ENCODE assay signal across 23 mouse cellular contexts in the genomic region with DNA sequence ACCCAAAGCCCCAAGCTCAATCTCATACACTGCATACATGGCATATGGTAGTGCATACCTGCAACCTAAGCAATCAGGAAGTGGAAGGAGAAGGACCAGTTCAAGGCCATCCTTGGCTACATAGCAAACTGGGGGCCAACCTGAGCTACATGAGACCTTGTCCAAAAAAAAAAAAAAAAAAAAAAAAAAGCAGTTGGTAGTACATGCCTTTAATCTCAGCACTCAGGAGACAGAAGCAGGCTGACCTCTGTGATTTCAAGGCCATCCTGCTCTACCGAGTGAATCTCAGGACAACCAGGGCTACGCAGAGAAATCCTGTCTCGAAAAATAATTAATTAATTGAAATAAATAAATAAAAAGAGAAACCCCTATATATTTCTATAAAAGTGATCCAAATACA. TPM values are rescaled to one million over a fixed set of nuclear protein-coding genes. Genes with fewer than 3 reads are reported as not detected.
DNase-seq lines count a peak whose midpoint lies in the region; ATAC-seq and TF ChIP-seq lines count a peak whose summit lies in the region.
"Had no signal": no experiment of that assay in that cellular context is flagged by ENCODE, and none has a peak within 500 bp of the region (broad histone marks: within the 10 kb centered on the region; RNA-seq: fewer than 3 reads in every experiment).

No protein-coding gene starts in this region.

- H3K79me2 ChIP-seq in MEL (ENCODE audit: control insufficient read depth, insufficient read depth, low read length, poor library complexity) = no peaks in the 10 kb centered on the region

- no peak for TF ChIP-seq CTCF in thymus, adult 2 months (IDR thresholded peaks at IDR 0.05; ENCODE audit: borderline replicate concordance, control insufficient read depth, extremely low read depth, insufficient read depth, low read length, poor library complexity)
- no peak for TF ChIP-seq CTCF in MEL (IDR thresholded peaks at IDR 0.05 in 2 of 3, conservative IDR thresholded peaks at IDR 0.05 in 1 of 3; ENCODE audit: control insufficient read depth in 1 of 3, insufficient read depth in 1 of 3, low read depth in 2 of 3, low read length in 3 of 3, poor library complexity in 1 of 3, severe bottlenecking in 1 of 3)

- peak; percentile 3 for DNase-seq in CD4-positive, CD25-positive, alpha-beta regulatory T cell, adult 2 months (ENCODE audit: low read depth, low spot score)
- DNase-seq in thymus, postnatal 4 days = peak; percentile 9
- DNase-seq in thymus, adult 2 months = no peak
- no peak for DNase-seq in MEL (ENCODE audit: low read depth, low spot score)
- no peak for DNase-seq in embryonic facial prominence, embryonic 10.5 days (ENCODE audit: low spot score)
- DNase-seq: adrenal gland, adult 2 months; adrenal gland, postnatal 10 days; adrenal gland, postnatal 25 days; B cell, adult 2 months; cerebellum, adult 11 months; cerebellum, adult 18-20 months; cerebellum, adult 8-10 months; cerebellum, postnatal 10 days; cerebellum, postnatal 25 days had no signal

- no peak for TF ChIP-seq POLR2A in thymus, adult 2 months (IDR thresholded peaks at IDR 0.05; ENCODE audit: control insufficient read depth, extremely low read depth, insufficient read depth, low read length, poor library complexity)
- no peak for TF ChIP-seq POLR2A in MEL (IDR thresholded peaks at IDR 0.05; ENCODE audit: control insufficient read depth in 1 of 2, insufficient read depth in 1 of 2, low read depth in 1 of 2, low read length in 2 of 2, poor library complexity in 1 of 2)

- H3K9me3 ChIP-seq in MEL (replicated peaks; ENCODE audit: insufficient read depth, low read length) = no peaks in the 10 kb centered on the region
- H3K9me3 ChIP-seq in embryonic facial prominence, embryonic 10.5 days = no peaks in the 10 kb centered on the region
- H3K9me3 ChIP-seq: embryonic facial prominence, embryonic 13.5 days; embryonic facial prominence, embryonic 15.5 days; forebrain, embryonic 10.5 days; forebrain, embryonic 12.5 days had no signal

- H3K27me3 ChIP-seq in thymus, adult 2 months (ENCODE audit: control insufficient read depth, insufficient read depth, low read length) = no peaks in the 10 kb centered on the region
- H3K27me3 ChIP-seq in MEL (ENCODE audit: control insufficient read depth in 1 of 2, insufficient read depth in 2 of 2, low read length in 2 of 2) = no peaks in the 10 kb centered on the region
- peaks cover 26% of the 10 kb centered on the region for H3K27me3 ChIP-seq in embryonic facial prominence, embryonic 10.5 days (replicated peaks; ENCODE audit: low read depth, poor library complexity, severe bottlenecking)

- no peak overlapping the region for H3K9ac ChIP-seq in MEL (ENCODE audit: control insufficient read depth, low read depth, low read length, poor library complexity, severe bottlenecking)
- H3K9ac ChIP-seq: embryonic facial prominence, embryonic 13.5 days; embryonic facial prominence, embryonic 15.5 days; forebrain, embryonic 12.5 days had no signal

- no peak for ATAC-seq in CD4-positive, CD25-positive, alpha-beta regulatory T cell, adult 4 months
- ATAC-seq: forebrain, embryonic 14.5 days; forebrain, embryonic 16.5 days had no signal

- no peak overlapping the region; the same call in 1 of the 2 replicates for H3K27ac ChIP-seq in thymus, adult 2 months (ENCODE audit: control insufficient read depth, insufficient read depth, low read length)
- no peak overlapping the region for H3K27ac ChIP-seq in MEL (ENCODE audit: control insufficient read depth, low read depth, low read length)
- H3K27ac ChIP-seq in embryonic facial prominence, embryonic 10.5 days (replicated peaks) = no peak overlapping the region
- H3K27ac ChIP-seq: embryonic facial prominence, embryonic 13.5 days; embryonic facial prominence, embryonic 15.5 days; forebrain, embryonic 10.5 days; forebrain, embryonic 12.5 days had no signal

- no peak overlapping the region for H3K4me3 ChIP-seq in thymus, adult 2 months (ENCODE audit: control insufficient read depth, insufficient read depth, low read length)
- no peak overlapping the region for H3K4me3 ChIP-seq in MEL (ENCODE audit: control insufficient read depth in 1 of 2, insufficient read depth in 1 of 2, low read depth in 2 of 2, low read length in 2 of 2)
- no peak overlapping the region for H3K4me3 ChIP-seq in embryonic facial prominence, embryonic 10.5 days
- H3K4me3 ChIP-seq: embryonic facial prominence, embryonic 13.5 days; embryonic facial prominence, embryonic 15.5 days; erythroblast, embryonic 14.5 days; forebrain, embryonic 10.5 days; forebrain, embryonic 12.5 days had no signal

- WGBS in thymus, adult 2 months = 93% methylated on average over 3 of the region's 3 CpGs
- 90% methylated on average over 3 of the region's 3 CpGs for WGBS in embryonic facial prominence, embryonic 10.5 days

- no peak for TF ChIP-seq EP300 in MEL (IDR thresholded peaks at IDR 0.05; ENCODE audit: low read depth in 1 of 2, low read length in 2 of 2)

- H3K4me1 ChIP-seq in thymus, adult 2 months (replicated peaks; ENCODE audit: control insufficient read depth, insufficient read depth, low read length) = peaks cover 21% of the 10 kb centered on the region
- peaks cover 6 to 17% of the 10 kb centered on the region in 2 experiments for H3K4me1 ChIP-seq in MEL (ENCODE audit: control insufficient read depth in 1 of 2, insufficient read depth in 2 of 2, low read length in 2 of 2)
- H3K4me1 ChIP-seq in embryonic facial prominence, embryonic 10.5 days = peaks cover 5% of the 10 kb centered on the region; the same call in 1 of the 2 replicates
- H3K4me1 ChIP-seq: embryonic facial prominence, embryonic 13.5 days; embryonic facial prominence, embryonic 15.5 days; forebrain, embryonic 12.5 days had no signal

- no peak for TF ChIP-seq RAD21 in MEL (IDR thresholded peaks at IDR 0.05; ENCODE audit: low read depth, low read length)

- H3K36me3 ChIP-seq in thymus, adult 2 months (ENCODE audit: control insufficient read depth, insufficient read depth, low read length) = no peaks in the 10 kb centered on the region
- peaks cover 0 to 6% of the 10 kb centered on the region in 2 experiments; a peak in 1 of 4 replicates for H3K36me3 ChIP-seq in MEL (ENCODE audit: control insufficient read depth in 1 of 2, insufficient read depth in 2 of 2, low read length in 2 of 2)
- no peaks in the 10 kb centered on the region for H3K36me3 ChIP-seq in embryonic facial prominence, embryonic 10.5 days (replicated peaks)
- H3K36me3 ChIP-seq: embryonic facial prominence, embryonic 13.5 days; embryonic facial prominence, embryonic 15.5 days; forebrain, embryonic 10.5 days; forebrain, embryonic 12.5 days; G1E had no signal

TF ChIP-seq in MEL, 35 proteins besides CTCF, POLR2A, EP300 and RAD21:
- TF ChIP-seq ZNF384 (IDR thresholded peaks at IDR 0.05; ENCODE audit: low read depth, low read length) (peak; percentile 54; the same call in 1 of the 2 replicates), MXI1 (IDR thresholded peaks at IDR 0.05; ENCODE audit: low read depth, low read length) (no peak)

RNA-seq across cellular contexts. Expression of a gene that starts 1.7 kb away (rescaled TPM):
- polyA plus RNA-seq in CD4-positive, CD25-positive, alpha-beta regulatory T cell, adult 4 months (2017; shearing (Covaris generic)) = 10 to 100 TPM; 11.5 to 26.5 TPM
- polyA plus RNA-seq in thymus, adult 2 months (2012; rRNA removed) = 12.2 and 13.5 TPM in 2 replicates
- not detected in 2 replicates for total RNA-seq in MEL (2012; rRNA removed)
- not detected for polyA plus RNA-seq in MEL (2012; ENCODE audit: insufficient read depth in 1 of 2, insufficient read length in 2 of 2, low read depth in 1 of 2, low replicate concordance in 2 of 2, missing spikeins in 1 of 2)
- not detected in 2 replicates for polyA plus RNA-seq in embryonic facial prominence, embryonic 10.5 days (2016; fragmentation: Nextera tagmentation; extraction: Ambion mirVana)
- polyA plus RNA-seq: erythroblast, embryonic 14.5 days; G1E had no signal

Comparison
In these comparisons a context has a peak if more than half of its experiments do, and no peak if none do; other contexts are left out.
1. DNase-seq: peak in CD4-positive, CD25-positive, alpha-beta regulatory T cell, adult 2 months (single experiment) and thymus, postnatal 4 days (single experiment); none in thymus, adult 2 months (single experiment), MEL (single experiment) and embryonic facial prominence, embryonic 10.5 days (single experiment).
2. RNA of a gene that starts 1.7 kb away (polyA plus RNA-seq): 11.5 to 26.5 TPM in CD4-positive, CD25-positive, alpha-beta regulatory T cell, adult 4 months and 12.2 to 13.5 TPM in thymus, adult 2 months; not detected in embryonic facial prominence, embryonic 10.5 days and not detected in MEL; every median in the first group is over 10 times any median in the second.